Mouse (Mus musculus) 3T3-L1 (cell line): ENCODE measurements around the gene Hoxb2.

Experiments
- DNase-seq: peaks from one replicate; pipeline ENCODE4 v3.0.0-alpha.2; 2015; ENCODE audit warnings: low read depth, low spot score

The Hoxb2 gene

DNA sequence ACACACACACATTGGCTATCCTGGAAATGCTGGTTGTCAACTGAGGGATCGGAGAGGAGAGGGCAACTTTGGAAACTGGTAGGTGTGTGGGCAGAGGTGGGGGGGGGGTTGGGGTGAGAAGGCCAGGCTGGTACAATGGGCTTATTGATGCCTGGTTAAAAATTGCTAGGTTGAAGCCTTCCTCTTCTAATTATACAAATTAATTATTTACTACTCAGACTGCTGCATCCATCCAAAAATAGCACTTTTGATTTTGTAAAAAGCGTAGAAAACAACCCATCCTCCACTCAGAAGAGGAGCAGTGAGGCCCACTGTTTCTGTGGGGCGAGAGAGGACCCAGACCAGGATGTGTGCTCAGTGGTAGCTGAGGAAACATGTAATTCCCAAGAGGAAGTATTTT, 15.3 kb upstream of the Hoxb2 start:
- no peak for DNase-seq

DNA sequence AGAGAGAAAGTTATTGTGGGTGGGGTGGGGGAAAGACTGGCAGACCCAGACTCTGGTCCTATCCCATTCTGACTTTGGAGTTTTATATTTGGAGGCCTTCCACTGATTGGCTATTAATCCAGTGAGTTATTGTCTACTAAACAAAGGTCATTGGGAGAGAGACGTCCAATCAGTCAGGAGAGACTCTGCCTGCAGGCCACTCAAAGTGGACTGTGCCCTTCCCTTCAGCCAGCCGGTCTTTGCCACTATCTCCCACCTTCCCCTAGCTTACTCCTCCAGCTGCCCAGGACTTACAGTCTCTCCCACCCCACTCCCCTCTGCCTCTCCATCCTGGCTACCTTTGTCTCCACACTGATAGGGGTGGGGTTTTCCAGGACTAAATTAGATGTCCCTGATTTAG, 13.7 kb upstream of the Hoxb2 start:
- no peak for DNase-seq

DNA sequence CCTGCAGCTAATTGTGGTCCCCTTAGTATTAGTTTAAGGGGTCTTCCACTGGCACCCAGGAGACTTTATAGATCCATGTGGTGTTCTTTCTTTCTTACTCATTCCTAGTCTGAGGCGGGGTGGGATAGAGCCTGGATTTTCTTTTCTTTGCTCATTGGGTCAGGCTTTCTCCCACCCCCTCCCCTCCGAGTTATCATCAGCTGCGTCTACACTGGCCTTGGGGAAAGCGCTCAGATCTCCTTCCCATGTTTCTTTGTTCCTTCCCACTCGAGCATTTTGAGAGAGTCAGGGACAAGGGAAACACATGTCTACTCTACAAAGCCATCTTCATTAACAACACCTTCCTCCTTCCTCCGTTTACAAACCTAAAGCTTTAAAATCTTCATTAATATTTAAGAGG, 13.3 kb upstream of the Hoxb2 start:
- DNase-seq: no peak

- no peak for DNase-seq
Observed at GRCm38 (mm10) chr11:96338957-96339855, 11.1 kb upstream of the Hoxb2 start.

DNA sequence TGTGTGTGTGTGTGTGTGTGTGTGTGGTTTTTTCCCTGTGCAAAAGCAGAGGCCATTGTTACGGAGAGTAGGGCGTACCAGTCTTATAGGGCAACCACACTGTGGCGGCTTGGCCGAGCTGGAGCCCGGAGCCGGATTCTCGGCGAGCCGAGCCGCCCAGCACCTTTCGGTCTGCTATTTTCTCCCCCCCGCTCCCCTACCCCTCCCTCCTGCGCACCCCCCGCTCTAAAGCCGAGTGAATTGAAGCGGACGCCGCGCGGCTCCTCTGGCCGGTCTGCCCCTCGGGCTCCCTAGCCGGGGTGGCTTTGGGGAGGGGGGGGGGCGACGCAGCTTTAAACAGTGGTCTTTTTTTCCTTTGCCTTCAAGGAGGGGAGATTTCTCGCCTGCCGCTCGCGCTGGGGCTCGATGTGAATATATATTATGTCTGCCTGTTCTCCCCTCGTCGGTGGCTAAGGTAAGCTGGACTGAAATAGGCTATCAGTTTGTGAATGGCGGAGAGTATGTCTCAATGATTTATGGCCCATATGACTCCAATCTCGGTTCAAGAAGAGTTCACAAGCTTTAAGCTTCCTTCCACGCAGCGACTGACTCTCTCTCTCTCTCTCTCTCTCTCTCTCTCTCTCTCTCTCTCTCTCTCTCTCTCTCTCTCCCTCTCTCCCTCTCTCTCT, 9.5 kb upstream of the Hoxb2 start:
- peak; percentile 65 for DNase-seq

GRCm38 (mm10) chr11:96341701-96342575, 8.4 kb upstream of the Hoxb2 start:
- DNase-seq: peak; percentile 45

DNA sequence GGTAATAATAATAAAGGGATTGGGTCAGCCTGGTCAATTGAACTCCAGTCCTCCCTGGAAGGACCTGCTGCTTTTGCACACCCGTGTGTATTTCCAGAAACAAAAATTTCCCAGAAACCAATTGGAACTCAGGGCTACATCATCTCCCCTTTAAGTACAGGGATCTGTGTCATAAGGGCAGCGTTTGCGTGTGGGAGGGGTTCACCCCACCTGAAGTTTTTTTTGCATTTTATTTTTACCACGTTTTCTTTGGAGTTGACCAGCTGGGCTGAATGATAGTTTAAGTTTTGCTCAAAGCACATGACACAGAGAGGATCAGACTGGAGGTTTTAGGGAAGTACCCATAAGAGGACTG, 7.8 kb upstream of the Hoxb2 start:
- DNase-seq: no peak

GRCm38 (mm10) chr11:96343206-96343745, 7.0 kb upstream of the Hoxb2 start:
- no peak for DNase-seq

GRCm38 (mm10) chr11:96344061-96344877, 6.1 kb upstream of the Hoxb2 start:
- DNase-seq: no peak

- no peak for DNase-seq
Observed at GRCm38 (mm10) chr11:96344878-96345159, 5.5 kb upstream of the Hoxb2 start.

GRCm38 (mm10) chr11:96345220-96345892, 5.0 kb upstream of the Hoxb2 start:
- DNase-seq: no peak

GRCm38 (mm10) chr11:96345893-96346806, 4.2 kb upstream of the Hoxb2 start:
- no peak for DNase-seq

GRCm38 (mm10) chr11:96346916-96347520, 3.3 kb upstream of the Hoxb2 start:
- no peak for DNase-seq

GRCm38 (mm10) chr11:96347717-96348116, 2.6 kb upstream of the Hoxb2 start:
- no peak for DNase-seq

GRCm38 (mm10) chr11:96348141-96348928, 2.0 kb upstream of the Hoxb2 start:
- no peak for DNase-seq

DNA sequence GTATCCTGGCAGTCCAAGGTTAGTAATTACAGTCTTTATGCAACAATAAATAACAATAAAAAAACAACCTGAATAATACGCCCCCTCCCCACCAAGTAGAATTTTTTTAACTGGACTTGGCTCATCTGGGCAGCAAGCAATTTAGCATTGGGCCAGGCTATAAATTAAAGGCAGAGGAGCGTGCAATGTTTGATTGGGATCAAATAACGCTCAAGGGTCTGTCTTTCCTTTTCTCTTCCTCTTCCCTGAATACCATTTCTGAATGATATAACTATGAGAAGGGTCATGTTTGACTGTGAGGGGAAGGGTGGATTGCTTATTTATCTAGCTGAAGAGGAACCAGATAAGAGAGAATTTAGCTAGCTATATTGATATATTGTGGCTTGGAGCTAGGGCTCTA, 1.3 kb upstream of the Hoxb2 start:
- DNase-seq: no peak

- peak; percentile 41 for DNase-seq
Observed at GRCm38 (mm10) chr11:96349491-96350340, 609 bp upstream of the Hoxb2 start.
